Mouse (Mus musculus): ENCODE data around the gene Ctnnd2. TPM values are rescaled to one million over a fixed set of nuclear protein-coding genes. Genes with fewer than 3 reads are reported as not detected.

Gene Ctnnd2
- total and polyA plus RNA-seq, 2 experiments: 0.02 to 0.28 TPM

DNA sequence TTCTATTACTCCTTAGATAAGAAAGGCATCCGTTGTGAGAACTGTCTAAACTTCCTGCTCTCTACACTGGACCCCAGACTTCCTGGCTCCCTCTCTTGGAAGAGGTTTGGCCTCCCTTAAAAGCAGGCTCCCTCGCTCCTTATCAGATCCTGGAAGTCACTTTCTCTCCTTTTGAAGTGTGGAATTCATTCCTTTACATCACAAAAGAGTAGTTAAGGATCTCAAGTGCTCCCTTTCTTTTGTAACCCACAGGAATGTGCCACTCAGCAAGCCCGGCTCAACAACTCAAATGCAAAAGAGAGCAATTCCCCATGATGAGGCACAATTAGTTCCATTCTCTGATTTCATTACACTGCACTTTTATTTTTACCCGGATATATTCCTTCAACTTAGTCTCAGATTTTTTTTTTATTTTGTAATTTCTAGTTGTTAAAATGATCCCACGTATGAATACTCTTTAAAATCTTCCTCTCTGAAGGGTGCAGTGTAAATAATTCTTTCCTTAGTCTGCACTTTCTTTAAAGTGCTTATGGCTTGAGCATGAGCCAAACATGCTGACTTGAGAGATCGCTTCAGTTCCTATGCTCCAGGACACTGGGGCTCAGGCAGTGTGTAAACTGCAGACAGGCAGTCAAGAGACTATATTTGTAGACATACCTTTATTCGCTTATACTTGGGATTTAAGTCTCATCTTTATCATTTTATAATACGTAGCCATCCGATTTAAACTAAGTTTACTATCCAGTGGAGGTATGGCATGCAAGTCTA lies 210.9 kb downstream of the Ctnnd2 start:
- DNase-seq (ENCODE audit: extremely low read depth, low read depth, low spot score): no peak

DNA sequence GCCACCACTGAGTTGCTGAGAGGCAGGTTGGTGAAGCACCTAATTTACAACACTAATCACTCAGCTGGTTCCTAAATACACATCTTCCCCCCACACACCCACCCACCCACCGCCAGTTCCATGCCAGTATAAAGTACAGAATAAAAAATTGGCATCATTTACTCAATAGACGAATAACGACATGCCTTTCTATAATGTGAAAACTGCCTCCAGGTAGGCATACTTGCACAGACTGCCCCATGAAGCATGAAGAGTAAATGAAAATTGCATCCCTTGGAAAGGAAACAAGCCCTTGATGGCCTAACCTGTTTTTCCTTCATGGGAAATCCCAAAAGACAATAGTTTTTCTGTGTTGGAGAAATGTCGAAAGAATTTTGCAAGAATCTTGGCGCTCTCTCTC lies 212.0 kb downstream of the Ctnnd2 start:
- 87% methylated on average over 5 of the region's 5 CpGs for WGBS
- H3K36me3 ChIP-seq (ENCODE audit: control insufficient read depth, insufficient read depth, low read length): no peaks in the 10 kb centered on the region
- no peaks in the 10 kb centered on the region for H3K79me2 ChIP-seq (ENCODE audit: control insufficient read depth, insufficient read depth, low read length)
- H3K27ac ChIP-seq (replicated peaks; ENCODE audit: insufficient read depth, low read depth, low read length): no peak overlapping the region
- H3K27me3 ChIP-seq (ENCODE audit: control insufficient read depth, insufficient read depth, low read length): no peaks in the 10 kb centered on the region
- no peak for DNase-seq (ENCODE audit: extremely low read depth, low read depth, low spot score)
- TF ChIP-seq CTCF (IDR thresholded peaks at IDR 0.05; ENCODE audit: low read depth, low read length) (no peak), POLR2A (IDR thresholded peaks at IDR 0.05; ENCODE audit: extremely low read depth, insufficient read depth, low read length) (no peak)
- no peak overlapping the region for H3K9ac ChIP-seq (ENCODE audit: low read depth, low read length)
- H3K4me3 ChIP-seq (ENCODE audit: insufficient read depth, low read depth, low read length): no peak overlapping the region
- H3K4me1 ChIP-seq (ENCODE audit: control insufficient read depth, insufficient read depth, low read length): no peaks in the 10 kb centered on the region

More for the DNA sequence above, 210.9 kb downstream of the Ctnnd2 start:
- no peaks in the 10 kb centered on the region for H3K27me3 ChIP-seq (ENCODE audit: control insufficient read depth, insufficient read depth, low read length)
- no peak overlapping the region for H3K27ac ChIP-seq (replicated peaks; ENCODE audit: insufficient read depth, low read depth, low read length)
- TF ChIP-seq POLR2A (IDR thresholded peaks at IDR 0.05; ENCODE audit: extremely low read depth, insufficient read depth, low read length) (no peak), CTCF (IDR thresholded peaks at IDR 0.05; ENCODE audit: low read depth, low read length) (no peak)
- H3K36me3 ChIP-seq (ENCODE audit: control insufficient read depth, insufficient read depth, low read length): no peaks in the 10 kb centered on the region
- H3K9ac ChIP-seq (ENCODE audit: low read depth, low read length): no peak overlapping the region
- 40% methylated on average over 9 of the region's 9 CpGs for WGBS
- H3K4me3 ChIP-seq (ENCODE audit: insufficient read depth, low read depth, low read length): no peak overlapping the region
- no peaks in the 10 kb centered on the region for H3K4me1 ChIP-seq (ENCODE audit: control insufficient read depth, insufficient read depth, low read length)
- H3K79me2 ChIP-seq (ENCODE audit: control insufficient read depth, insufficient read depth, low read length): no peaks in the 10 kb centered on the region

DNA sequence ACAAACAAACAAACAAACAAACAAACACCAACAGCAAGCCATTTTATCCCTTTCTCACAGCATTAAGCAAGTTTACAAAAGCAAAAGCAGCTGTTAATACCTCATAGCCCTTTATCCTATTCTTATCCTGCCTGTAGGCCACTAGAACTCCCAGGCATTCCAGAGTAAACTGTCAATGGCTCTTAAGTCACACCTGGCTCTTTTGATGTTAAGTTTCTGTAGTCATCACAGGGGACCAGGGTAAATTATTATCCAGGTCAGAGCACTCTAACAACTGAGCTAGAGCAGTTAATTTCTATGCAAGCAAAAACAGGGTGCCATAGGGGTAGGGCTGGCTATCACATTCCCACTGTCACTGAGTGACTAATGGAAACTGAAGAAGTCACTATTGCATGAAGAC lies 214.1 kb downstream of the Ctnnd2 start:
- DNase-seq (ENCODE audit: extremely low read depth, low read depth, low spot score): no peak
- Histone ChIP-seq H3K27me3 (ENCODE audit: control insufficient read depth, insufficient read depth, low read length) (no peaks in the 10 kb centered on the region), H3K4me1 (ENCODE audit: control insufficient read depth, insufficient read depth, low read length) (no peaks in the 10 kb centered on the region), H3K36me3 (ENCODE audit: control insufficient read depth, insufficient read depth, low read length) (no peaks in the 10 kb centered on the region), H3K79me2 (ENCODE audit: control insufficient read depth, insufficient read depth, low read length) (no peaks in the 10 kb centered on the region), H3K27ac (replicated peaks; ENCODE audit: insufficient read depth, low read depth, low read length) (no peak overlapping the region), H3K4me3 (ENCODE audit: insufficient read depth, low read depth, low read length) (no peak overlapping the region), H3K9ac (ENCODE audit: low read depth, low read length) (no peak overlapping the region)
- TF ChIP-seq POLR2A (IDR thresholded peaks at IDR 0.05; ENCODE audit: extremely low read depth, insufficient read depth, low read length) (no peak), CTCF (IDR thresholded peaks at IDR 0.05; ENCODE audit: low read depth, low read length) (no peak)

DNA sequence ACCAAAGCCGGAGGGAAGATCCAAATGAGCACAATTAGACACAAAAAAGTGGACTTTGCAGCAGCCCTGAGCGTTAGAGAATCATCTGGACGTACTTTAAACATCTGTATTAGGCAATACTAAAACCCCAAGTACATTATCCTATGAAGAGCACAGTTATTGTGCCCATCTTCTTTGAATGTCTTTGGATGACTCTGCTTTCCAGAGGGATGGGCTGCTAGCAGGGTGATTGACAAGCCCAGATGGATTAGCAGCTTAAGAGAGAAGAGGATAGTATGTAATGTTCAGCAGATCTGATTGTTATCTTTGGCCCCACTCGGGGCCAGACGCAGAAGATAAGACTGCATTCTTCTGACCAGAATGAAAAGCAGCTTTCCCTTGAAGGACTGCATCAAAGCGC lies 214.9 kb downstream of the Ctnnd2 start:
- DNase-seq (ENCODE audit: extremely low read depth, low read depth, low spot score): no peak

DNA sequence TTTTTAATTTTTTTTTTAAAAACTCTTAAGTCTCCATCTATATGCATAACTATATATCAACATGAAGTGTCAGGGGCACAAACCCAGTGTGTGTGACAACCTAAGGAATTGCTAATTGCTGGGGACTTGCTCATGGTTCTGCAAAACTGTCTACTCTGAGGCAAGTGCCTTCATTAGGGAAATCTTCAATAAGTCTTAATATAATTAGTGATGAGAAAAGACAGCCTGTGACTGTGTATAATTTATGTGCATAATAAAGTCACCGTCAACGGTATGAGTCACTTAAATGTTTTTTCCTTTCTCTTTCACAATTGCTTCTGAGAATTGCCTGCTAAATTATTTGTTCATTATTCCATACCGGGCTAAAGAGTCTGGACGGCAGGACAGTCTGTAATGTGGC lies 228.7 kb downstream of the Ctnnd2 start:
- no peak for DNase-seq (ENCODE audit: extremely low read depth, low read depth, low spot score)
- no peaks in the 10 kb centered on the region for H3K27me3 ChIP-seq (ENCODE audit: control insufficient read depth, insufficient read depth, low read length)
- WGBS: 86% methylated on average over 4 of the region's 4 CpGs
- H3K79me2 ChIP-seq (ENCODE audit: control insufficient read depth, insufficient read depth, low read length): no peaks in the 10 kb centered on the region
- H3K9ac ChIP-seq (ENCODE audit: low read depth, low read length): no peak overlapping the region
- H3K4me3 ChIP-seq (ENCODE audit: insufficient read depth, low read depth, low read length): no peak overlapping the region
- no peaks in the 10 kb centered on the region for H3K4me1 ChIP-seq (ENCODE audit: control insufficient read depth, insufficient read depth, low read length)
- no peak overlapping the region for H3K27ac ChIP-seq (replicated peaks; ENCODE audit: insufficient read depth, low read depth, low read length)
- H3K36me3 ChIP-seq (ENCODE audit: control insufficient read depth, insufficient read depth, low read length): no peaks in the 10 kb centered on the region
- TF ChIP-seq POLR2A (IDR thresholded peaks at IDR 0.05; ENCODE audit: extremely low read depth, insufficient read depth, low read length) (no peak), CTCF (IDR thresholded peaks at IDR 0.05; ENCODE audit: low read depth, low read length) (no peak)

More for the DNA sequence above, 214.9 kb downstream of the Ctnnd2 start:
- Histone ChIP-seq H3K4me1 (ENCODE audit: control insufficient read depth, insufficient read depth, low read length) (no peaks in the 10 kb centered on the region), H3K9ac (ENCODE audit: low read depth, low read length) (no peak overlapping the region), H3K36me3 (ENCODE audit: control insufficient read depth, insufficient read depth, low read length) (no peaks in the 10 kb centered on the region), H3K27ac (replicated peaks; ENCODE audit: insufficient read depth, low read depth, low read length) (no peak overlapping the region), H3K4me3 (ENCODE audit: insufficient read depth, low read depth, low read length) (no peak overlapping the region), H3K79me2 (ENCODE audit: control insufficient read depth, insufficient read depth, low read length) (no peaks in the 10 kb centered on the region), H3K27me3 (ENCODE audit: control insufficient read depth, insufficient read depth, low read length) (no peaks in the 10 kb centered on the region)
- TF ChIP-seq CTCF (IDR thresholded peaks at IDR 0.05; ENCODE audit: low read depth, low read length) (no peak), POLR2A (IDR thresholded peaks at IDR 0.05; ENCODE audit: extremely low read depth, insufficient read depth, low read length) (no peak)
- whole genome bisulfite sequencing: 33% methylated on average over 6 of the region's 6 CpGs

DNA sequence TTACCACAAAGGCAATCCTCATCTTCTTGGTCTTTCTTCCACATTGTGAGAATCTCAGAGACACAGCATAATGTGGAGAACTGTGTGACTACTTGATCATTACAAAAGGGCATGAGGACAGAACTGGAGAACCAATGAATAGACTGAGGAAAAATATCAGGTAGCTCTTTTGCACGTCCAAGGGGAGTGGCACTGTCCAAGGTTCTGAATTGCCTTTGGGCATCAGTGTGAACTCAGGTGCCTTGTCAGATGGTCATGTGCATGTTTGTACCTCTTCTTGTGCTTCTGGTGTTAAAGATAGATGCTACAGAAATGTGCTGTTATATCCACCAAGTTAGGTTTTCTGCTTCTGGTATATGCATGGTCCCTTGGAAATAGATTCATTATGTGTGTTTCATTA lies 233.9 kb downstream of the Ctnnd2 start:
- H3K79me2 ChIP-seq (ENCODE audit: control insufficient read depth, insufficient read depth, low read length): no peaks in the 10 kb centered on the region
- no peak overlapping the region for H3K27ac ChIP-seq (replicated peaks; ENCODE audit: insufficient read depth, low read depth, low read length)
- H3K36me3 ChIP-seq (ENCODE audit: control insufficient read depth, insufficient read depth, low read length): no peaks in the 10 kb centered on the region
- H3K27me3 ChIP-seq (ENCODE audit: control insufficient read depth, insufficient read depth, low read length): no peaks in the 10 kb centered on the region
- H3K4me3 ChIP-seq (ENCODE audit: insufficient read depth, low read depth, low read length): no peak overlapping the region
- no peak for DNase-seq (ENCODE audit: extremely low read depth, low read depth, low spot score)
- no peaks in the 10 kb centered on the region for H3K4me1 ChIP-seq (ENCODE audit: control insufficient read depth, insufficient read depth, low read length)
- 0% methylated on average over 1 of the region's 1 CpGs for WGBS
- no peak overlapping the region for H3K9ac ChIP-seq (ENCODE audit: low read depth, low read length)
- TF ChIP-seq CTCF (IDR thresholded peaks at IDR 0.05; ENCODE audit: low read depth, low read length): no peak
- TF ChIP-seq POLR2A (IDR thresholded peaks at IDR 0.05; ENCODE audit: extremely low read depth, insufficient read depth, low read length): no peak
